1 mouse cellular context compared by ENCODE assay signal in genomic region chr4:152448666-152449018, GRCm38 (mm10).
TF ChIP-seq lines count a peak whose summit lies in the region.

No protein-coding gene starts in this region.

TF ChIP-seq in CH12.LX, 34 proteins besides CTCF, POLR2A, EP300 and RAD21 (continued from another document):
- TF ChIP-seq ETS1 (conservative IDR thresholded peaks at IDR 0.05; ENCODE audit: low read depth, low read length) (peak; percentile 49; the same call in 1 of the 2 replicates), JUN (IDR thresholded peaks at IDR 0.05; ENCODE audit: insufficient read depth, low read depth, low read length) (no peak), USF1 (IDR thresholded peaks at IDR 0.05; ENCODE audit: low read depth, low read length) (no peak), GABPA (IDR thresholded peaks at IDR 0.05; ENCODE audit: insufficient replicate concordance, low read depth, low read length) (no peak), JUND (conservative IDR thresholded peaks at IDR 0.05; ENCODE audit: low read depth, low read length) (no peak), SMC3 (IDR thresholded peaks at IDR 0.05; ENCODE audit: low read depth, low read length) (no peak), POLR2AphosphoS2 (IDR thresholded peaks at IDR 0.05; ENCODE audit: low read depth, low read length) (peak; percentile 37; the same call in 1 of the 2 replicates), KAT2A (IDR thresholded peaks at IDR 0.05; ENCODE audit: insufficient replicate concordance, low read length) (peak; percentile 48; the same call in 1 of the 2 replicates), MAZ (IDR thresholded peaks at IDR 0.05; ENCODE audit: low read depth, low read length) (no peak), USF2 (conservative IDR thresholded peaks at IDR 0.05; ENCODE audit: low read depth, low read length) (no peak), ELF1 (IDR thresholded peaks at IDR 0.05; ENCODE audit: low read depth, low read length) (peak; percentile 80), PAX5 (IDR thresholded peaks at IDR 0.05; ENCODE audit: low read length) (no peak), ZKSCAN1 (IDR thresholded peaks at IDR 0.05; ENCODE audit: borderline replicate concordance, low read depth, low read length) (no peak), CHD1 (IDR thresholded peaks at IDR 0.05; ENCODE audit: low read depth, low read length) (no peak), MYC (IDR thresholded peaks at IDR 0.05; ENCODE audit: low read depth, low read length) (peak; percentile 83; the same call in 1 of the 2 replicates), ZMIZ1 (IDR thresholded peaks at IDR 0.05; ENCODE audit: low read depth, low read length) (peak; percentile 90), MAX (IDR thresholded peaks at IDR 0.05; ENCODE audit: low read length) (peak; percentile 84), NRF1 (IDR thresholded peaks at IDR 0.05; ENCODE audit: low read depth, low read length) (0 out of 2 replicates have a peak, but pooled peaks have one; percentile 18), E2F4 (IDR thresholded peaks at IDR 0.05; ENCODE audit: insufficient replicate concordance, low read depth, low read length) (no peak), ZC3H11A (IDR thresholded peaks at IDR 0.05; ENCODE audit: low read depth, low read length) (no peak), HCFC1 (IDR thresholded peaks at IDR 0.05; ENCODE audit: low read depth, low read length) (peak; percentile 67), BHLHE40 (IDR thresholded peaks at IDR 0.05; ENCODE audit: low read depth, low read length) (peak; percentile 85), SIN3A (IDR thresholded peaks at IDR 0.05; ENCODE audit: low read length) (peak; percentile 87; the same call in 1 of the 2 replicates), RCOR1 (conservative IDR thresholded peaks at IDR 0.05; ENCODE audit: low read depth, low read length) (no peak), TBP (conservative IDR thresholded peaks at IDR 0.05; ENCODE audit: low read depth, low read length) (peak; percentile 78), IRF4 (IDR thresholded peaks at IDR 0.05; ENCODE audit: low read depth, low read length) (peak; percentile 47; the same call in 1 of the 2 replicates), CHD2 (IDR thresholded peaks at IDR 0.05; ENCODE audit: low read length) (no peak)
